Mouse (Mus musculus) lung, adult 2 months (tissue): ENCODE results near the gene Prss53. TPM values are rescaled to one million over a fixed set of nuclear protein-coding genes. Genes with fewer than 3 reads are reported as not detected.

ENCODE experiments used
- DNase-seq: peaks from one replicate; pipeline ENCODE4 v3.0.0; 2022
- H3K4me1 ChIP-seq: fragments of 200-500 bp; 2 replicates; pipeline ENCODE4 v1.6.1; 2011; ENCODE audit warnings: low read length; ENCODE audit not compliant: control insufficient read depth, insufficient read depth
- H3K4me3 ChIP-seq: fragments of 200-500 bp; replicated peaks from 2 replicates; pipeline ENCODE3; 2011; ENCODE audit warnings: low read depth, mild to moderate bottlenecking, control low read depth, low read length; ENCODE audit errors: extremely low read depth
- CTCF ChIP-seq: fragments of 200-500 bp; IDR thresholded peaks from 2 replicates; pipeline ENCODE4 v1.5.1; 2011; ENCODE audit warnings: mild to moderate bottlenecking, low read length, control low read depth; ENCODE audit not compliant: insufficient read depth
- POLR2A ChIP-seq: fragments of 200-500 bp; IDR thresholded peaks from 2 replicates; pipeline ENCODE4 v1.6.1; 2011; ENCODE audit warnings: low read depth, mild to moderate bottlenecking, control low read depth, low read length, borderline replicate concordance; ENCODE audit errors: extremely low read depth
- WGBS: fragments of 180-500 bp; shearing (Covaris S2); methylation state at CpG from one replicate; pipeline ENCODE4 v1.1.7; 2018; 5-methylcytosine and 5-hydroxymethylcytosine counted together
- polyA plus RNA-seq: library from polyadenylated mRNA; depleted of rRNA; stranded (reverse); fragments of >200 nt; gene quantifications from 2 replicates; pipeline ENCODE4 v1.2.3, GENCODE M21; 2012

The Prss53 gene
- polyA plus RNA-seq, 1 experiment, result 3.4 TPM

DNA sequence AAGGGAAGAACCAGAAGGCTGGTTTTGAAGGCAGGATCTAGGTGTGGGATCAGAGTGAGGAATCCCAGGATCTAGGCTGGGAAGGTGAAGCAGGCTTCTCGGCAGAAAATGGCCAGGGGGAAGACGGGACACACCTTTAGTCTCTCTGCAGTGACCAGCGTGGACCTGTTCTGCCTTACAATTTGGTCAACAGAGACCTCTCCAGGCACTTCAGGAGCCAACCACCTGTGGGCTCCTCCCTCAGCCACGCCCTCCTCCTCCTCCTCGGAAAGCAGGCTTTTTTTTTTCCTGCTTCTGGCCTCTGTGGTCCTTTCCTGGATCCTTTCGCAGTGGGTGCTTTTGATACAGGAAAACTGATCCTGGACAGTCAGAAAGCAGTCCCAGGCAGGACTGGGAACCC lies 39.2 kb upstream of the Prss53 start, which contains the start of gene Prss8:
Gene Prss8 (minus strand): TSS at position 182 of the 400 bp plus-strand sequence.
- TF ChIP-seq POLR2A (peak; percentile 92; the same call in 1 of the 2 replicates), CTCF (no peak)
- H3K4me1 ChIP-seq, result no peaks in the 10 kb centered on the region
- whole genome bisulfite sequencing, result 34% methylated on average over 6 of the region's 6 CpGs
- peak within 1 kb of the TSS; percentile 56 for H3K4me3 ChIP-seq
- DNase-seq, result peak; percentile 81

- peak overlapping the region; percentile 56 for H3K4me3 ChIP-seq
- DNase-seq, result peak; percentile 36
- 40% methylated on average over 5 of the region's 5 CpGs for WGBS
Measured at GRCm38 (mm10) chr7:127928596-127928995, 37.8 kb upstream of the Prss53 start.

DNA sequence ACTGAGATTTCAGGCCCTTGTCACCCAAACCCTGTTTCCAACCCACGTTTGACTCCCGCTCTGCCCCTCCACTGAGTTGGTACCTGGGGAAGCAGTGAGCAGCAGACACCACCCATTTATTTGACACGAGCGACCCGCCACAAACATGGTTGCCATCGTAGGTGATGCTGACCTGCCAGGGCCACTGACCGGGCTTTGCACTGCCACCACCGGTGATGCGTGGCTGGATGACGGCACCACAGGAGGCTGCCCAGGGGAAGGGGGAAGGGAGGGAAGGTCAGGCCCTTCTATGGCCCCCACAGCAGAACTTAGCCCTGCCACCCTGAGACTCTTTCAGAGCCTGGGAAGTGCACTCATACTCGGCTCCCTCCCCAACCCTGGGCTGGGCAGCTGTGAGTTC lies 37.0 kb upstream of the Prss53 start:
- TF ChIP-seq POLR2A (no peak), CTCF (no peak)
- H3K4me1 ChIP-seq, result peaks cover 4% of the 10 kb centered on the region; the same call in 1 of the 2 replicates
- DNase-seq, result no peak
- 64% methylated on average over 11 of the region's 11 CpGs for WGBS
- H3K4me3 ChIP-seq, result peak overlapping the region; percentile 45

More at GRCm38 (mm10) chr7:127928596-127928995, 37.8 kb upstream of the Prss53 start:
- TF ChIP-seq POLR2A, result peak; percentile 31; the same call in 1 of the 2 replicates
- 0 out of 2 replicates have a peak, but pooled peaks have one; percentile 5 for TF ChIP-seq CTCF
- H3K4me1 ChIP-seq, result no peaks in the 10 kb centered on the region

DNA sequence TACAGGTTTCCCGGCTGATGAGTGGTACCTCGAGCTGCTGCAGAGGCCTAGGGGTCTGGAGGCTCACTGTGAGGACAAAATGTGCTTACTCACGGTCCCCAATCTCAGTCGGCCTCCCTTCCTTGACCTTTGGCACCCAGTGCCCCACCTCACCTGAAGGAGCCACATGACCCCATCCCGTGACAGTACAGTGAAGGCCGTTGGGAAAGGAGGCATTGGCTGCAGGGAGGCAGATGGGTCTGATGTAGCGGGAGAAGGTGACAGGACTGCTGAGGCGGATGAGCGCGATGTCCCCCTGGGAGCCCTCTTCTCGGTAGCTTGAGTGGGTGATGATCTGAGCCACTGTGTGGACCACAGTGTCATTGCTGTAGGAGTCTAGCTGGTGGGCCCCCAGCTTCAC lies 36.1 kb upstream of the Prss53 start:
- TF ChIP-seq POLR2A (no peak), CTCF (no peak)
- peak; percentile 27 for DNase-seq
- Histone ChIP-seq H3K4me1 (peaks cover 6% of the 10 kb centered on the region; the same call in 1 of the 2 replicates), H3K4me3 (no peak overlapping the region)
- 67% methylated on average over 11 of the region's 11 CpGs for WGBS

DNA sequence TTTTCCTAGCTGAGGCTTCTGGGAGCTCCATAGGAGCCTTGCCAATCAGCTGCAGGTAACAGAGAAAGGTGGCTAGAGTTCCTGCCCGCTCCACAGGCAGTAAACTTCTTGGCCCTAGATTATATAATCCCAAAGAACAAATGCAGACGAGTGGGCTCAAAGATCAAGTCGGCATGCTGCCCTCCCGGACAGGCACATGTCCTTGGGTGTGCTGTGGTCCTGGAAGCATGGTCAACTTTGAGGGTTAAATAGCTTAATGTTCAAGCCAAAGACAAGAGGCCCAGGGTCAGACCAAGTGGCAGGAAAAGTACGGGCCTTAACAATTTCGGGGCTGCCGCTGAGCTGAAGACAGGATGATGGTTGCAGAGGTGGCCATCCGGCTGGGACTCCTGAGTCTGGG lies 35.3 kb upstream of the Prss53 start:
- WGBS, result 72% methylated on average over 8 of the region's 8 CpGs
- Histone ChIP-seq H3K4me1 (peaks cover 6% of the 10 kb centered on the region; the same call in 1 of the 2 replicates), H3K4me3 (no peak overlapping the region)
- TF ChIP-seq CTCF, result no peak
- TF ChIP-seq POLR2A, result no peak
- DNase-seq, result peak; percentile 15

DNA sequence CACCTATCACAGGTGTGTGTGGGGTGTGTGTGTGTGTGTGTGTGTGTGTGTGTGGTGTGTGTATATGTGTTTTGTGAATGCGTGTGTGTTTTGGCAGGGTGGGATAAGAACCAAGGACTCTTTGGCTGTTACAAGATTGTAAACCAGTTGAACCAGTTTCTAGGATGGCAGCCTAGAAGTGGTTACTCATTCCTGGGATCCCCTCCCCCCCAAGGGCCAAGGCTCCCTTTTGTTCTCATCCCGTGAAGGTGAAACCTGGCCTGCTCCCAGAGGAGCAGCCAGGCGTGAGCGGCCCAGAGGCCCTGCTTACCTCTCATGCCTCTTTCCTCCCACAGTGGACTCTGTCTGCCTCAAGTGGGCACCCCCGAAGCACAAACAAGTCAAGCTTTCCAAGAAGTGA lies 34.5 kb upstream of the Prss53 start:
- DNase-seq, result peak; percentile 72
- Histone ChIP-seq H3K4me3 (no peak overlapping the region), H3K4me1 (peaks cover 6% of the 10 kb centered on the region; the same call in 1 of the 2 replicates)
- WGBS, result 74% methylated on average over 5 of the region's 5 CpGs
- TF ChIP-seq POLR2A, result peak; percentile 37; the same call in 1 of the 2 replicates
- no peak for TF ChIP-seq CTCF

- DNase-seq, result no peak
- Histone ChIP-seq H3K4me1 (peaks cover 6% of the 10 kb centered on the region; the same call in 1 of the 2 replicates), H3K4me3 (no peak overlapping the region)
- TF ChIP-seq POLR2A, result no peak
- TF ChIP-seq CTCF, result no peak
- 63% methylated on average over 5 of the region's 5 CpGs for WGBS
Measured at GRCm38 (mm10) chr7:127923714-127924113, 32.9 kb upstream of the Prss53 start.

DNA sequence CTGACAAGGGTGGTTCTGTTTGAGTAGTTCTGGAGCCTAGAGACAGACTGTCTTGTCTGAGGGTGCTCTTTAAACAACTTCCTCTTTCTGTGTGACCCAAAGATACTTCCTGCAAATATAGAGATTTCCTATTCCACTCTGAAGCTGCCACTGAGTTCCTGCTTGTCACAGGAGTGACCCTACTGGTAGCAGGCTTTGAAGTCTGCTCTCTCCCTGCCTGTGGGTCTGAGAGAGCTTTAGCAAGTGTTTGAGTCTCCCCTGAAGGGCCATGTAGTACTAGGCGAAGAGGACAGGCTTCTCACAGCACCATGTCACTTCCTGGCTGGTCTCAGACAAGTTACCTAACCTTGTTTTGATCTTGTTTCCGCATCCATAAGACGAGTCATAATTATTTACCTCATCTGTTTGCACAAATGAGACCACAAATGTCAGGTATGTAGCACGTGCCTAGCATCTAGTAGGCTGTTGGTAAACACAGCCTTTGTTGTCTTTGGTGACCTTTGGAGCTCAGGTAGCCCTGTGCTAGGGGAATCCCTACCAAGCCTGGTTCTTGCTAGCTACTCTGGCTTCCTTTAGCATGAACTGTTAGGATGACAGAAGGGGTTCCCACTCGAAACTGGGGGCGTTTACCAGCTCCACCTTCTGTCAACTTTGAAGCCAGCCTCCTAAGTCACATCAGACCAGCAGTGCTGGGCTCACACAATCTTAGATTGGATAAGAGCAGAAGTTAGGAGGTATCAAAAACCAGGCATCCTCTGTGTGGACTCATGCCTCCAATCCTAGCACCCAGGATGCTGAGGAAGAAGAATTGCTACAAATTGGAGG lies 31.9 kb upstream of the Prss53 start:
- WGBS, result 41% methylated on average over 6 of the region's 6 CpGs
- peak; percentile 35 for DNase-seq
- Histone ChIP-seq H3K4me3 (no peak overlapping the region), H3K4me1 (peaks cover 6% of the 10 kb centered on the region; the same call in 1 of the 2 replicates)
- TF ChIP-seq CTCF (no peak), POLR2A (peak; percentile 21; the same call in 1 of the 2 replicates)

- TF ChIP-seq POLR2A (no peak), CTCF (peak; percentile 54)
- WGBS, result 62% methylated on average over 8 of the region's 8 CpGs
- DNase-seq, result peak; percentile 39
- H3K4me1 ChIP-seq, result peaks cover 6% of the 10 kb centered on the region; the same call in 1 of the 2 replicates
- H3K4me3 ChIP-seq, result no peak overlapping the region
Measured at GRCm38 (mm10) chr7:127921516-127921915, 30.7 kb upstream of the Prss53 start.

DNA sequence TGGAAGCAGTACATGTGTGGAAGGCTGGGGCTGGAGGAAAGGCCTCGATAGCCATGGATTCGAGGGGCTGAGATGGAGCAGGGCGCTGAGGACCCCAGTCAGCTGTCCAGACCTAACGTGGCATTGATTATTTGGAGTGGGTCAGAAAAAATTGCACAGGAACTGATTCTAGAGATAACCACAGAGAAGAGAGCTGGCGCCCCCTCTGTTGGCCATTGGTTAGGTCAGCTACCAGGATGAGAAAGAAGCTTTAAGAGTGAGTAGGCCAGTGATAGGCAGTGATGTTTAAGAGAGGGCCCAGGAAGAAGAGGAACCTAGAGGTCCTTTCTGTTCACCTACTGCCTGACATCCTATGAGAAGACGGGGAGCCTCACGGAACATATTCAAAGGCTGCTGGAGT lies 28.5 kb upstream of the Prss53 start:
- peaks cover 6% of the 10 kb centered on the region; the same call in 1 of the 2 replicates for H3K4me1 ChIP-seq
- DNase-seq, result peak; percentile 20
- WGBS, result 68% methylated on average over 7 of the region's 7 CpGs
- H3K4me3 ChIP-seq, result no peak overlapping the region
- TF ChIP-seq POLR2A (no peak), CTCF (no peak)
